In the genomic region with DNA sequence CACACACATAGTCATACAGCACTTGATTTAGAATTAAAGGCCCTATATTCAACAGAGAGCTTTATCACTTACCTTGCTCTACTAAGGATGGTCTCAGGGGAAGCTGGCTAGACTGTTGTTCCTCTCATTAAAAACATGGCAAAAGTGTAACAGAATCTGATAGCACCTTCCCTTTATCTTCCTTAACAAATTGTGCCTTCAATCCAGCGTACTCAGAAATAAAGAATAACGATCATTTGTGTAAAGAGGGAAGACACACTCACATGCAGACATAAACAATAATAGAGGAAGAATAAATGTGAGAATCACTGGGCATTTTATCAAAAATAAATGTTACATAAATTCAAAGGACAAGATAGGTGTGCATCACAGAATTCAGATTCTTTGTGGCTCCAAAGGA, we compare ENCODE assay signal across 8 mouse cellular contexts. TPM values are rescaled to one million over a fixed set of nuclear protein-coding genes. Genes with fewer than 3 reads are reported as not detected.
DNase-seq lines count a peak whose midpoint lies in the region; ATAC-seq lines count a peak whose summit lies in the region.

Gene Plxna2, plus strand, starts transcription at position 301 of the 400 bp plus-strand sequence.

- no peak for ATAC-seq in neural tube, embryonic 11.5 days (ENCODE audit: insufficient read depth, low FRiP score, low TSS enrichment)
- ATAC-seq in neural tube, embryonic 13.5 days (ENCODE audit: low read depth), result no peak

- H3K27me3 ChIP-seq in neural tube, embryonic 11.5 days (ENCODE audit: control insufficient read depth, insufficient read depth, low read length), result no peaks in the 10 kb centered on the region
- H3K27me3 ChIP-seq in neural tube, embryonic 13.5 days, result no peaks in the 10 kb centered on the region

- 90% methylated on average over 2 of the region's 2 CpGs for WGBS in neural tube, embryonic 11.5 days
- 93% methylated on average over 2 of the region's 2 CpGs for WGBS in neural tube, embryonic 13.5 days

- H3K27ac ChIP-seq in neural tube, embryonic 11.5 days (ENCODE audit: low read depth, low read length), result no peak within 1 kb of the TSS
- peak within 1 kb of the TSS; percentile 97 for H3K27ac ChIP-seq in neural tube, embryonic 13.5 days (replicated peaks)

- H3K9me3 ChIP-seq in neural tube, embryonic 11.5 days (ENCODE audit: control insufficient read depth, low read length), result no peaks in the 10 kb centered on the region
- no peaks in the 10 kb centered on the region for H3K9me3 ChIP-seq in neural tube, embryonic 13.5 days

- H3K9ac ChIP-seq in neural tube, embryonic 11.5 days (ENCODE audit: low read length), result peak within 1 kb of the TSS; percentile 6; the same call in 1 of the 2 replicates
- H3K9ac ChIP-seq in neural tube, embryonic 13.5 days, result peak within 1 kb of the TSS; percentile 99; the same call in 1 of the 2 replicates

- peak within 1 kb of the TSS; percentile 86 for H3K4me3 ChIP-seq in neural tube, embryonic 11.5 days (ENCODE audit: low read depth, low read length)
- peak within 1 kb of the TSS; percentile 99 for H3K4me3 ChIP-seq in neural tube, embryonic 13.5 days

- DNase-seq in adrenal gland, postnatal 10 days, result no peak
- no peak for DNase-seq in adrenal gland, adult (ENCODE audit: inconsistent age in 2 of 2, low spot score in 1 of 2)
- no peak for DNase-seq in neural tube, embryonic 11.5 days (ENCODE audit: low spot score)
- no peak for DNase-seq in neural tube, embryonic 10.5 days (ENCODE audit: extremely low spot score, low spot score)
- DNase-seq in left cerebral cortex, adult 8-10 months (ENCODE audit: low spot score in 2 of 2), result no peak
- no peak for DNase-seq in cerebellum, adult 18-20 months
- DNase-seq in frontal cortex, postnatal 25 days (ENCODE audit: low spot score in 2 of 2), result no peak

- no peaks in the 10 kb centered on the region for H3K36me3 ChIP-seq in neural tube, embryonic 11.5 days (ENCODE audit: control insufficient read depth, insufficient read depth, low read length)
- no peaks in the 10 kb centered on the region for H3K36me3 ChIP-seq in neural tube, embryonic 13.5 days

- peak within 1 kb of the TSS; percentile 74 for H3K4me2 ChIP-seq in neural tube, embryonic 11.5 days (ENCODE audit: low read depth)
- peak within 1 kb of the TSS; percentile 85 for H3K4me2 ChIP-seq in neural tube, embryonic 13.5 days

- peaks cover 14% of the 10 kb centered on the region for H3K4me1 ChIP-seq in neural tube, embryonic 11.5 days (ENCODE audit: control insufficient read depth, insufficient read depth, low read length)
- H3K4me1 ChIP-seq in neural tube, embryonic 13.5 days (replicated peaks), result peaks cover 34% of the 10 kb centered on the region

RNA-seq across cellular contexts. Expression of gene Plxna2, which starts in this region (rescaled TPM):
- 10 to 100 TPM; 14.2 to 16.8 TPM for total RNA-seq in adrenal gland, postnatal 10 days (2021)
- polyA plus RNA-seq in neural tube, embryonic 11.5 days (2014; fragmentation: Nextera tagmentation; extraction: Ambion mirVana), result 24.6 and 26.4 TPM in 2 replicates
- 10 to 100 TPM; 81.1 to 87.8 (median 82.6) TPM for total RNA-seq in left cerebral cortex, adult 8-10 months (2022)
- polyA plus RNA-seq in neural tube, embryonic 13.5 days (2015; fragmentation: Nextera tagmentation; extraction: Ambion mirVana), result 42.6 and 50.5 TPM in 2 replicates

Comparison
In these comparisons a context has a peak if more than half of its experiments do, and no peak if none do; other contexts are left out.
1. RNA of gene Plxna2 (total RNA-seq): 81.1 to 87.8 TPM in left cerebral cortex, adult 8-10 months; 14.2 to 16.8 TPM in adrenal gland, postnatal 10 days; every median in the first group is over 4 times any median in the second.